Mouse (Mus musculus): ENCODE measurements around the gene Myrf. TPM values are rescaled to one million over a fixed set of nuclear protein-coding genes. Genes with fewer than 3 reads are reported as not detected.

The Myrf gene
- polyA plus RNA-seq, 2 experiments = 3.5 to 6.4 TPM

- Histone ChIP-seq H3K36me3 (replicated peaks; ENCODE audit: control insufficient read depth, insufficient read depth, low read depth) (no peaks in the 10 kb centered on the region), H3K9me3 (ENCODE audit: control insufficient read depth, low read length) (no peaks in the 10 kb centered on the region), H3K27me3 (ENCODE audit: control insufficient read depth, insufficient read depth, low read length) (no peaks in the 10 kb centered on the region), H3K9ac (replicated peaks) (no peak overlapping the region), H3K4me2 (ENCODE audit: low read depth) (no peak overlapping the region), H3K27ac (no peak overlapping the region), H3K4me3 (ENCODE audit: insufficient read depth in 1 of 2, low read depth in 2 of 2, low read length in 2 of 2) (no peak overlapping the region), H3K4me1 (replicated peaks; ENCODE audit: control insufficient read depth in 2 of 2, insufficient read depth in 2 of 2, low read length in 1 of 2) (no peaks in the 10 kb centered on the region)
- WGBS (ENCODE audit: insufficient replicate concordance) = 70% methylated on average over 3 of the region's 3 CpGs
- DNase-seq (ENCODE audit: low read depth in 3 of 3, low spot score in 3 of 3) (no peak), ATAC-seq (ENCODE audit: insufficient read depth) (no peak)
- TF ChIP-seq CTCF (IDR thresholded peaks at IDR 0.05; ENCODE audit: low read depth) (no peak), EP300 (IDR thresholded peaks at IDR 0.05; ENCODE audit: low read depth) (no peak)
These were observed 76.7 kb downstream of the Myrf start for GRCm38 (mm10) chr19:10163896-10164295.

Small RNA genes within 50 kb of the gene (microRNA-seq; reads per million reads assigned to microRNA genes)
- gene Mir6993 = 2.1 reads per million

Other genes with a start within 250 kb of the Myrf start
- 0.08 TPM in 1 of 2 replicates, not detected in the other for gene Best1, start 239.1 kb downstream of the Myrf start, polyA plus RNA-seq (2012; rRNA removed)
- 0.09 and 0.10 TPM in 2 replicates for gene Best1, start 239.1 kb downstream of the Myrf start, polyA plus RNA-seq (2014; fragmentation: Nextera tagmentation; extraction: Ambion mirVana)
- 116 and 122 TPM in 2 replicates for gene Rab3il1, start 239.1 kb downstream of the Myrf start, polyA plus RNA-seq (2012; rRNA removed)
- gene Rab3il1, start 239.1 kb downstream of the Myrf start, polyA plus RNA-seq (2014; fragmentation: Nextera tagmentation; extraction: Ambion mirVana) = 240 and 255 TPM in 2 replicates
- 8.2 and 8.3 TPM in 2 replicates for gene Fads3, start 199.2 kb downstream of the Myrf start, polyA plus RNA-seq (2012; rRNA removed)
- gene Fads3, start 199.2 kb downstream of the Myrf start, polyA plus RNA-seq (2014; fragmentation: Nextera tagmentation; extraction: Ambion mirVana) = 4.4 and 5.1 TPM in 2 replicates
- 41.9 and 49.2 TPM in 2 replicates for gene Fads2, start 139.0 kb downstream of the Myrf start, polyA plus RNA-seq (2012; rRNA removed)
- gene Fads2, start 139.0 kb downstream of the Myrf start, polyA plus RNA-seq (2014; fragmentation: Nextera tagmentation; extraction: Ambion mirVana) = 22.7 and 25.8 TPM in 2 replicates
- 27.3 and 32.1 TPM in 2 replicates for gene Fads1, start 57.9 kb downstream of the Myrf start, polyA plus RNA-seq (2012; rRNA removed)
- 45.2 and 50.5 TPM in 2 replicates for gene Fads1, start 57.9 kb downstream of the Myrf start, polyA plus RNA-seq (2014; fragmentation: Nextera tagmentation; extraction: Ambion mirVana)
- gene Tmem258, start 36.7 kb downstream of the Myrf start, polyA plus RNA-seq (2012; rRNA removed) = 78.6 and 107 TPM in 2 replicates
- gene Tmem258, start 36.7 kb downstream of the Myrf start, polyA plus RNA-seq (2014; fragmentation: Nextera tagmentation; extraction: Ambion mirVana) = 397 and 402 TPM in 2 replicates
- 53.1 and 75.8 TPM in 2 replicates for gene Fen1, start 36.6 kb downstream of the Myrf start, polyA plus RNA-seq (2012; rRNA removed)
- 131 and 145 TPM in 2 replicates for gene Fen1, start 36.6 kb downstream of the Myrf start, polyA plus RNA-seq (2014; fragmentation: Nextera tagmentation; extraction: Ambion mirVana)
- gene Dagla, start 64.1 kb upstream of the Myrf start, polyA plus RNA-seq (2012; rRNA removed) = 0.30 and 0.32 TPM in 2 replicates
- gene Dagla, start 64.1 kb upstream of the Myrf start, polyA plus RNA-seq (2014; fragmentation: Nextera tagmentation; extraction: Ambion mirVana) = 0.09 and 0.19 TPM in 2 replicates
- 0.28 and 0.37 TPM in 2 replicates for gene Syt7, start 148.3 kb upstream of the Myrf start, polyA plus RNA-seq (2012; rRNA removed)
- 0.04 and 0.09 TPM in 2 replicates for gene Syt7, start 148.3 kb upstream of the Myrf start, polyA plus RNA-seq (2014; fragmentation: Nextera tagmentation; extraction: Ambion mirVana)
- gene Lrrc10b, start 216.7 kb upstream of the Myrf start, polyA plus RNA-seq (2012; rRNA removed) = 0.05 and 0.06 TPM in 2 replicates
- gene Lrrc10b, start 216.7 kb upstream of the Myrf start, polyA plus RNA-seq (2014; fragmentation: Nextera tagmentation; extraction: Ambion mirVana) = 0.08 TPM in 1 of 2 replicates, not detected in the other
- gene Ppp1r32, start 242.2 kb upstream of the Myrf start, polyA plus RNA-seq (2012; rRNA removed) = 0.17 and 0.26 TPM in 2 replicates
- gene Ppp1r32, start 242.2 kb upstream of the Myrf start, polyA plus RNA-seq (2014; fragmentation: Nextera tagmentation; extraction: Ambion mirVana) = 0.19 TPM in 1 of 2 replicates, not detected in the other